Mouse (Mus musculus) hindbrain, embryonic 14.5 days (tissue): Measurements from ENCODE around the gene Tank. TPM values are rescaled to one million over a fixed set of nuclear protein-coding genes. Genes with fewer than 3 reads are reported as not detected.

Experiments used
- ATAC-seq: fragments of 200-750 bp; cut with Nextera tagmentation; 2 replicates; pipeline ENCODE4 v1.8.0; 2017; ENCODE audit warnings: moderate number of reproducible peaks, mild to moderate bottlenecking, moderate TSS enrichment, moderate library complexity; ENCODE audit not compliant: low FRiP score
- DNase-seq: peaks from one replicate; pipeline ENCODE4 v3.0.0-alpha.2; 2015; ENCODE audit warnings: low spot score
- H3K27ac ChIP-seq: fragments of 300-500 bp; sonication (generic); 2 replicates; pipeline ENCODE4 v1.5.1; 2014; ENCODE audit warnings: mild to moderate bottlenecking, moderate library complexity
- H3K27me3 ChIP-seq: fragments of 300-500 bp; sonication (generic); 2 replicates; pipeline ENCODE4 v1.6.1; 2014; ENCODE audit warnings: mild to moderate bottlenecking, low read length, mixed read lengths; ENCODE audit not compliant: control insufficient read depth, insufficient read depth
- H3K36me3 ChIP-seq: fragments of 300-500 bp; sonication (generic); replicated peaks from 2 replicates; pipeline ENCODE4 v1.6.1; 2014; ENCODE audit not compliant: control insufficient read depth, insufficient read depth
- H3K4me1 ChIP-seq: fragments of 300-500 bp; sonication (generic); replicated peaks from 2 replicates; pipeline ENCODE4 v1.6.1; 2014; ENCODE audit warnings: antibody characterized with exemption, low read length, mixed read lengths; ENCODE audit not compliant: control insufficient read depth, insufficient read depth
- H3K4me2 ChIP-seq: fragments of 300-500 bp; sonication (generic); replicated peaks from 2 replicates; pipeline ENCODE4 v1.6.1; 2014; ENCODE audit warnings: mild to moderate bottlenecking, moderate library complexity
- H3K4me3 ChIP-seq: fragments of 300-500 bp; sonication (generic); replicated peaks from 2 replicates; pipeline ENCODE4 v1.5.1; 2014; ENCODE audit warnings: mild to moderate bottlenecking, low read length
- H3K9ac ChIP-seq: fragments of 300-500 bp; sonication (generic); 2 replicates; pipeline ENCODE4 v1.6.1; 2014
- H3K9me3 ChIP-seq: fragments of 300-500 bp; sonication (generic); 2 replicates; pipeline ENCODE4 v1.6.1; 2016; ENCODE audit warnings: low read length; ENCODE audit not compliant: control insufficient read depth
- WGBS: fragments of 180-500 bp; shearing (Covaris S2); extraction: QIAGEN DNeasy Blood & Tissue Kit; methylation state at CpG from one replicate; pipeline ENCODE4 v1.1.7; 2014; 5-methylcytosine and 5-hydroxymethylcytosine counted together
- polyA plus RNA-seq: library from polyadenylated mRNA; unstranded; fragments of >200 nt; fragmentation: Nextera tagmentation; extraction: Ambion mirVana; gene quantifications from 2 replicates; pipeline ENCODE4 v1.2.1, GENCODE M21; 2014

Tank gene
- 28.4 and 31.4 TPM in 2 replicates for polyA plus RNA-seq

- DNase-seq (no peak), ATAC-seq (no peak)
- no peak within 1 kb of the TSS for H3K4me2 ChIP-seq
- no peaks in the 10 kb centered on the region for H3K36me3 ChIP-seq
- H3K4me3 ChIP-seq = no peak within 1 kb of the TSS
- H3K4me1 ChIP-seq = no peaks in the 10 kb centered on the region
- H3K27me3 ChIP-seq = no peaks in the 10 kb centered on the region
- no peak within 1 kb of the TSS for H3K27ac ChIP-seq
- WGBS = 91% methylated on average over 10 of the region's 10 CpGs
- no peak within 1 kb of the TSS for H3K9ac ChIP-seq
- H3K9me3 ChIP-seq = no peaks in the 10 kb centered on the region
Observed at GRCm38 (mm10) chr2:61578433-61578832, at the start of gene Tank. TSS of gene Tank (plus strand) at chr2:61578585.

GRCm38 (mm10) chr2:61532326-61532725 lies 46.1 kb upstream of the Tank start:
- no peaks in the 10 kb centered on the region for H3K36me3 ChIP-seq
- 85% methylated on average over 3 of the region's 3 CpGs for WGBS
- no peaks in the 10 kb centered on the region for H3K27me3 ChIP-seq
- H3K9me3 ChIP-seq = no peaks in the 10 kb centered on the region
- no peak overlapping the region for H3K4me3 ChIP-seq
- no peak for ATAC-seq
- H3K4me1 ChIP-seq = no peaks in the 10 kb centered on the region
- no peak overlapping the region for H3K4me2 ChIP-seq
- DNase-seq = no peak
- H3K9ac ChIP-seq = no peak overlapping the region
- H3K27ac ChIP-seq = no peak overlapping the region

- Histone ChIP-seq H3K4me1 (no peaks in the 10 kb centered on the region), H3K9me3 (no peaks in the 10 kb centered on the region), H3K9ac (no peak overlapping the region), H3K27me3 (no peaks in the 10 kb centered on the region), H3K27ac (no peak overlapping the region), H3K36me3 (no peaks in the 10 kb centered on the region), H3K4me2 (no peak overlapping the region), H3K4me3 (no peak overlapping the region)
- WGBS = 85% methylated on average over 2 of the region's 2 CpGs
- DNase-seq = no peak
- no peak for ATAC-seq
Observed at GRCm38 (mm10) chr2:61533131-61533530, 45.3 kb upstream of the Tank start.

GRCm38 (mm10) chr2:61536901-61537300 lies 41.5 kb upstream of the Tank start:
- no peak overlapping the region for H3K4me2 ChIP-seq
- DNase-seq (no peak), ATAC-seq (no peak)
- H3K27me3 ChIP-seq = no peaks in the 10 kb centered on the region
- H3K9me3 ChIP-seq = no peaks in the 10 kb centered on the region
- H3K4me3 ChIP-seq = no peak overlapping the region
- H3K36me3 ChIP-seq = no peaks in the 10 kb centered on the region
- no peak overlapping the region for H3K27ac ChIP-seq
- WGBS = 68% methylated on average over 2 of the region's 2 CpGs
- H3K4me1 ChIP-seq = no peaks in the 10 kb centered on the region
- no peak overlapping the region for H3K9ac ChIP-seq

DNA sequence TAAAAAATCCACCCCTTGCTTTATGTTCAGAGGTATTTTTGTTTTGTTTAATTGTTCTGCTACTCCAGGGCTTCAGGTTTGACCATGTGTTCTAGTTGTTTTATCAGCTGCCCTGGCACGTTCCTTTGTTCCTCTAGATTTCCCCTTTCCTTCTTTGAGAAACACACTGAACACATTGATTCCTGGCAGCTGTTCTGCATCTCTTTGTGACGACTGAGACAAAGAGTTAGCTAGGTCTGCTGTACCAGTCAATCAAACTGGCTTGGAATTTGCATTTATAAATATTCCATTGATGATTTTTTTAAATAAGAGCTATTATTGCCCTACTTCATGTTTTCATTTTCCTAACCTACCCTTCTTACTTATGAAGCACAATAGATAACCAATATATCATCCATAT lies 39.0 kb upstream of the Tank start:
- Histone ChIP-seq H3K27ac (no peak overlapping the region), H3K4me1 (no peaks in the 10 kb centered on the region), H3K9me3 (no peaks in the 10 kb centered on the region), H3K36me3 (no peaks in the 10 kb centered on the region), H3K4me2 (no peak overlapping the region), H3K4me3 (no peak overlapping the region), H3K27me3 (no peaks in the 10 kb centered on the region), H3K9ac (no peak overlapping the region)
- DNase-seq = no peak
- ATAC-seq = no peak
- 12% methylated on average over 2 of the region's 2 CpGs for WGBS

GRCm38 (mm10) chr2:61542426-61542825 lies 36.0 kb upstream of the Tank start:
- Histone ChIP-seq H3K9ac (no peak overlapping the region), H3K27ac (no peak overlapping the region), H3K4me1 (no peaks in the 10 kb centered on the region), H3K27me3 (no peaks in the 10 kb centered on the region), H3K9me3 (no peaks in the 10 kb centered on the region), H3K4me2 (no peak overlapping the region), H3K36me3 (no peaks in the 10 kb centered on the region), H3K4me3 (no peak overlapping the region)
- DNase-seq (no peak), ATAC-seq (no peak)
- WGBS = 89% methylated on average over 2 of the region's 2 CpGs

DNA sequence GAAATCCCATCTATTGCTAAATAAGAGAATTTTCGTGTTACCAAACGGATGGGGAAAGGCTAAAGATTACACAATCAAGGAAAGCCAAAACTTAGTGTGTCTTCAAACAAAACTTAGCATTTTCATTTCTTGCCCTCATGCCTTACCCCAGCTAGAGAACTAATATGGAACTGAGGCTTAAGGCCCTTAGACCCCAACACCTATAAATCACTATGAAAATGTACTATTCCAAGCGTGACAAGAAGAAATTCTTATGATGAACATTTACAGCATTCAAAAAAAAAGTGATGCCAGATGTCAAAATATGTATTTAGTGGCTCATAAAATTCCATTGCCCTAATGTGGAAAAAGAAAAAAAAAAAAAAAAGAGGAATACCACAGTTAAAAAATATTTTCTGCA lies 32.7 kb upstream of the Tank start:
- 95% methylated on average over 3 of the region's 3 CpGs for WGBS
- H3K4me1 ChIP-seq = no peaks in the 10 kb centered on the region

GRCm38 (mm10) chr2:61548021-61548420 lies 30.4 kb upstream of the Tank start:
- ATAC-seq (no peak), DNase-seq (no peak)
- Histone ChIP-seq H3K4me1 (no peaks in the 10 kb centered on the region), H3K9ac (no peak overlapping the region), H3K27me3 (no peaks in the 10 kb centered on the region), H3K4me2 (no peak overlapping the region), H3K9me3 (no peaks in the 10 kb centered on the region), H3K4me3 (no peak overlapping the region), H3K36me3 (no peaks in the 10 kb centered on the region), H3K27ac (no peak overlapping the region)
- 72% methylated on average over 2 of the region's 2 CpGs for WGBS

More for the DNA sequence above, 32.7 kb upstream of the Tank start:
- ATAC-seq (no peak), DNase-seq (no peak)
- Histone ChIP-seq H3K27me3 (no peaks in the 10 kb centered on the region), H3K27ac (no peak overlapping the region), H3K4me3 (no peak overlapping the region), H3K9ac (no peak overlapping the region), H3K36me3 (no peaks in the 10 kb centered on the region), H3K4me2 (no peak overlapping the region), H3K9me3 (no peaks in the 10 kb centered on the region)

DNA sequence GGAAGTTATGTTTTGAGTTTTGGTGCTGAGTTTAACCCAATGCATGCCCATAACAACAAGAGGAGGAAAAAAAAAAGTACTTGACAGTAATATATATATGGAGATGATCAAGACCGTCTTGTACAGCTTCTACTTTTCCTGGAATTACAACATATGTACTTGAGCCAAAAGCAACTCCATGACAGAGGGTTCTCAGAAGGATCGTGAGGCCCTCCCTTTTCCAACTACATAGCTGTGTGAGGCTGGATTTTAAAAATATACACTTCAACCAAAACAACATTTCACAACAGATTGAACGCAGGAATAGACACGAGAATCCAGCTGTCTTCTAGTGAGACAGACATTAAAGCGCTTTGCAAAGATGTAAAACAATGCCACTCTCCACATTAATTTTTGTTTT lies 26.7 kb upstream of the Tank start:
- Histone ChIP-seq H3K4me3 (no peak overlapping the region), H3K9me3 (no peaks in the 10 kb centered on the region), H3K4me1 (0 out of 2 replicates have a peak, but pooled peaks cover 7% of the 10 kb centered on the region), H3K27me3 (no peaks in the 10 kb centered on the region), H3K4me2 (no peak overlapping the region), H3K27ac (no peak overlapping the region), H3K36me3 (no peaks in the 10 kb centered on the region), H3K9ac (no peak overlapping the region)
- no peak for ATAC-seq
- no peak for DNase-seq
- WGBS = 86% methylated on average over 5 of the region's 5 CpGs

- DNase-seq = no peak
- Histone ChIP-seq H3K4me2 (peak overlapping the region; percentile 18), H3K9me3 (no peaks in the 10 kb centered on the region), H3K27ac (peak overlapping the region; percentile 16), H3K4me1 (0 out of 2 replicates have a peak, but pooled peaks cover 7% of the 10 kb centered on the region), H3K36me3 (no peaks in the 10 kb centered on the region), H3K9ac (no peak overlapping the region), H3K4me3 (no peak overlapping the region), H3K27me3 (no peaks in the 10 kb centered on the region)
- WGBS = 51% methylated on average over 7 of the region's 7 CpGs
- peak; percentile 65 for ATAC-seq
Observed at GRCm38 (mm10) chr2:61555367-61555766, 23.0 kb upstream of the Tank start.
